Mouse (Mus musculus) forebrain, embryonic 15.5 days (tissue): ENCODE results near the gene Irak1. TPM values are rescaled to one million over a fixed set of nuclear protein-coding genes. Genes with fewer than 3 reads are reported as not detected.

Experiments
- microRNA counts: library from miRNA; unstranded; fragments of <30 nt; microRNA quantifications from one replicate; lab custom pipeline; 2016
- microRNA-seq: library from miRNA; unstranded; fragments of <30 nt; microRNA quantifications from one replicate; pipeline ENCODE4, GENCODE M21; 2016
- polyA plus RNA-seq: library from polyadenylated mRNA; unstranded; fragments of >200 nt; fragmentation: Nextera tagmentation; extraction: Ambion mirVana; gene quantifications from 2 replicates; pipeline ENCODE4 v1.2.1, GENCODE M21; 2015

Irak1 gene
- polyA plus RNA-seq, 1 experiment from 2014 or later, result 38.2 TPM

MicroRNAs within 50 kb of the gene (microRNA counts, 519-probe panel; counts per million panel counts)
- microRNA mmu-miR-718 (lab: Ali Mortazavi, UCI), result 1,289 counts per million, percentile 6 among the panel's probes with 10 or more counts

Small RNA genes lying within 50 kb of the gene (microRNA-seq; reads per million reads assigned to microRNA genes)
- gene Mir5132, result not detected
- not detected for gene Mir718

Other genes with a start within 250 kb of the Irak1 start
- 1.5 and 1.8 TPM in 2 replicates for gene Srpk3, start 249.5 kb downstream of the Irak1 start, polyA plus RNA-seq
- 224 and 230 TPM in 2 replicates for gene Idh3g, start 237.0 kb downstream of the Irak1 start, polyA plus RNA-seq
- gene Ssr4, start 236.9 kb downstream of the Irak1 start, polyA plus RNA-seq, result 126 and 133 TPM in 2 replicates
- gene Pdzd4, start 198.9 kb downstream of the Irak1 start, polyA plus RNA-seq, result 3.9 and 4.0 TPM in 2 replicates
- gene Avpr2, start 131.8 kb downstream of the Irak1 start, polyA plus RNA-seq, result 0.23 TPM in 1 of 2 replicates, not detected in the other
- gene L1cam, start 127.8 kb downstream of the Irak1 start, polyA plus RNA-seq, result 66.5 and 78.2 TPM in 2 replicates
- gene Arhgap4, start 102.0 kb downstream of the Irak1 start, polyA plus RNA-seq, result 2.2 and 2.3 TPM in 2 replicates
- 108 and 110 TPM in 2 replicates for gene Naa10, start 102.0 kb downstream of the Irak1 start, polyA plus RNA-seq
- 8.3 and 9.3 TPM in 2 replicates for gene Renbp, start 93.1 kb downstream of the Irak1 start, polyA plus RNA-seq
- 59.4 and 61.6 TPM in 2 replicates for gene Hcfc1, start 57.6 kb downstream of the Irak1 start, polyA plus RNA-seq
- gene Opn1mw, start 103.5 kb upstream of the Irak1 start, polyA plus RNA-seq, result not detected in 2 replicates
- 15.9 and 16.4 TPM in 2 replicates for gene Mecp2, start 111.4 kb upstream of the Irak1 start, polyA plus RNA-seq
- not detected in 2 replicates for gene Tex28, start 143.9 kb upstream of the Irak1 start, polyA plus RNA-seq
- gene Tktl1, start 153.3 kb upstream of the Irak1 start, polyA plus RNA-seq, result 0.19 TPM in 1 of 2 replicates, not detected in the other
- 105 and 116 TPM in 2 replicates for gene Flna, start 225.9 kb upstream of the Irak1 start, polyA plus RNA-seq
- 17.7 and 18.1 TPM in 2 replicates for gene Emd, start 230.8 kb upstream of the Irak1 start, polyA plus RNA-seq
- 503 and 525 TPM in 2 replicates for gene Rpl10, start 246.9 kb upstream of the Irak1 start, polyA plus RNA-seq